Mouse (Mus musculus) yolk sac, embryonic 10.5 days (tissue): Measurements from ENCODE around the gene Olfr1040.
"Not testable (repeated sequence)": the region's sequence is repeated elsewhere in the genome, so short reads cannot be mapped to it uniquely, and the experiment has no call there.

Experiments used
- DNase-seq: peaks from one replicate; pipeline ENCODE4 v3.0.0-alpha.2; 2017; ENCODE audit warnings: low spot score

The Olfr1040 gene

DNA sequence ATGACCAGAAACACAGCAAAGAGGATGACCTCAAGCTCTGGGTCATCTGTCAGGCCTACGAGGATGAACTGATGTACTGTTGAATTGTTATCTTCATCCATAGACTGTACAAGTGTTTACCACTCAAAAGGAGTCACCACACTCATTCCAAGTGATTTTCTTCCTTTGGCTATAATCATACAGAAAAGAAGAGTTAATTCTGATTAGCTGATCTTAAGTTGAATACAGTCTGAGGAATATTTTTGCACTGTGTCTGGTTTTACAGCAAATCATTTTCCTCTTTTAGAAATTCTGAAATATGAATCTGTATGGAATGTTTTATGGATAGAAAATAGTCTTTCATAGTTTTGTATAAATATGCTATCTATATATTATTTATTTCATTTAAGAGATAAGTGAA, at the start of gene Olfr1040:
TSS of gene Olfr1040 (minus strand) at position 101 of the 400 bp plus-strand sequence.
- no peak for DNase-seq

- DNase-seq: no peak
Measured at GRCm38 (mm10) chr2:86195863-86196262, 49.3 kb upstream of the Olfr1040 start.

GRCm38 (mm10) chr2:86185583-86185982, 39.1 kb upstream of the Olfr1040 start, which contains the start of gene Olfr52:
Gene Olfr52, minus strand, starts transcription at chr2:86185683.
- no peak for DNase-seq

DNA sequence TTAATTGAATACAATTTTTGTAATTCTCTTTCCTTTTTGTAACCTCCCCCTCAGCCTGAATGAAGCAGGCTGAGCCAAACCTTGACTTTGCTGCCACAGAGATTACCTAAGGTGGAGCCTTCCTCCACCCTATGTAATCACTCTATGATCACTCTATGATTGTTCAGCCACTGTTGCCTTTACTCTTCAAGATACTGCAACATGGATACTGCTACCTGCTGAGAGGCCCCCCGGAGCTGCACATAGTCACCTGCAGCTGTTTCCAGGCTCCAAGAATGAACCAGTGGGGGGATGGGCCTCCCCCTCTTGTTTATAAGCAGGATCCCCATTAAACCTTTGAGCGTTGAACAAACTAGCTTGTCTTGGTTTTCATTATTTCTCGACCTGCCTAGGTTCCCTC, 33.4 kb upstream of the Olfr1040 start:
- DNase-seq: no peak

- DNase-seq: no peak
Measured at GRCm38 (mm10) chr2:86177720-86178119, 31.2 kb upstream of the Olfr1040 start, which contains the start of gene Olfr1044. Gene Olfr1044, minus strand, starts transcription at chr2:86177820.

DNA sequence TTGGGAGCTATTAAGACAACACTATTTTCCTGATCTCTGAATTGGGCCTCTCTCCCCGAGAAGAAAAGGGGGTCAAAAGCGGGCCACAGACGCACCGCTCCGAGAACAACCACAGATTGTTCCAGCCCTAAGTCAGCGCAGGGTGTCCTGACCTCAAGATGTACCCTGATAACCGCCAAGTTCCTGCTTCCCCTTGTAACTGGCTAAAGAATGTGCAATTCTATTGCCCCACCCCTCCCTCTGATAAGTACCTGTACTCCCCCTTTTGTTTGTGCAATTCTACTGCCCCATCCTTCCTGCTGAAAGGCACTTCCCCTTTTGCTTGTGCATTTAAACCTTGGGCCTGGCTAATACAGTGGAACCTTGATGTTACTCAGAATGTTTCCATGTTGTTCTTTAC, 28.9 kb upstream of the Olfr1040 start:
- not testable (repeated sequence) for DNase-seq

DNA sequence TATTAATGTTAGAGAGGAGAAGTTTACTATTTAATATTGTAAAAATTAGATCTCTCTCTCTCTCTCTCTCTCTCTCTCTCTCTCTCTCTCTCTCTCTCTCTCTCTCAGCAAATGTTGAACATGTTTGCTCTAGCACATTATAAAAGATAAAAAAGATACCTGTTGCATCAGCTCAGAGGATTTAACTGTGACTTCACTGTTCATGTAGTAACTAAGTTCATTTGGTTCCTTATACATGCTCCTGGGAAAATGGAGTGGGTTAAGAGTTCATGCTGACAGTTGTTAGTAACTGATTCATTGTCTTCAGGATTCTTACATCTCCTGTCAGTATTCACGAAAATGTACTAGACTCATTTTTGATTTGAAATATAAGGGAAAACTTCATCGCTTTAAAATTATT, 20.9 kb upstream of the Olfr1040 start, which contains the start of gene Olfr1043:
TSS of gene Olfr1043 (minus strand) at position 101 of the 400 bp plus-strand sequence.
- no peak for DNase-seq

DNA sequence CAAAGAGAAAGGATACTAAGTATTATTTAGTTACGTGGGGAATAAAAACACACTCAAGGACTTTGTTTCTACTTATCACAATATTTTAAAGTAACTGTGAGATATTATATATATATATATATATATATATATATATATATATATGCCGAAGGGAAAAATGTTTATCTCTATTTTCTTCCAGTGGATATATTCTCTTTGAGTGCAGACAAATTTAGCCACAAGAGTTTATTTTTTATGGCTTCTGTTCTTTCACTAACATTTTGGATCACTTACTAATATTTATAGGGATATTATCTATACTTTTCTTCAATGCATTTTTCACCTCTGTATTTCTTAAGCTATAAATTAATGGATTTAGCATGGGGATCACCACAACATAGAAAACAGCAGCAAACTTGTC, 15.2 kb upstream of the Olfr1040 start, which contains the start of gene Olfr1042:
TSS of gene Olfr1042 (minus strand) at position 101 of the 400 bp plus-strand sequence.
- no peak for DNase-seq

DNA sequence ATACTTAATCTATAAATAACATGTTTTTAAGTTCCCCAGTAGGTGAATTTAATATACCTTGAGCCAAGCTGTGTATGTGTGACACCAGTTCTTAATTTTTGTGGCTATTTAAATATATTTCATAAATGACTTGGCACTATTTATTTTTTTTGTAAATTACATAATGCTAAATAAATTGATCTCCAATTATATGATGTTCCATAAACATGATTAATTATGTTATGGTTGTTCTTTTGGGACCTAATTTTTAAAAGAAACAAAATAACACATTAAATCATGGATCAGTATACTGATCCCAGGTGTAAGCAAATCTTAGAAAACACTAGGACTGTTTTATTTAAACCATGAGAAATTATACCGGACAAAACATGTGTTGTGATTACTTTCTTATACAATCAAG, 10.7 kb downstream of the Olfr1040 start, which contains the start of gene Olfr1039:
TSS of gene Olfr1039 (minus strand) at position 101 of the 400 bp plus-strand sequence.
- DNase-seq: no peak
